Mouse (Mus musculus) lung, postnatal 0 days (tissue): ENCODE measurements around the gene Kcnk15. TPM values are rescaled to one million over a fixed set of nuclear protein-coding genes. Genes with fewer than 3 reads are reported as not detected.

Experiments used
- ATAC-seq: fragments of 200-750 bp; cut with Nextera tagmentation; 2 replicates; pipeline ENCODE4 v1.8.0; 2017; ENCODE audit warnings: moderate library complexity
- DNase-seq: peaks from one replicate; pipeline ENCODE4 v3.0.0-alpha.2; 2016; ENCODE audit warnings: low spot score
- H3K27ac ChIP-seq: fragments of 300-500 bp; sonication (generic); 2 replicates; pipeline ENCODE4 v1.5.1; 2014; ENCODE audit warnings: antibody characterized with exemption, mild to moderate bottlenecking, low read length, mixed read lengths
- H3K27me3 ChIP-seq: fragments of 300-500 bp; sonication (generic); replicated peaks from 2 replicates; pipeline ENCODE4 v1.6.1; 2014; ENCODE audit warnings: low read length, mixed read lengths; ENCODE audit not compliant: insufficient read depth
- H3K36me3 ChIP-seq: fragments of 300-500 bp; sonication (generic); 2 replicates; pipeline ENCODE4 v1.6.1; 2014; ENCODE audit warnings: low read length, mixed read lengths; ENCODE audit not compliant: insufficient read depth
- H3K4me1 ChIP-seq: fragments of 300-500 bp; sonication (generic); 2 replicates; pipeline ENCODE4 v1.6.1; 2014; ENCODE audit warnings: antibody characterized with exemption, low read depth, low read length, mixed read lengths; ENCODE audit not compliant: insufficient read depth
- H3K4me2 ChIP-seq: fragments of 300-500 bp; sonication (generic); replicated peaks from 2 replicates; pipeline ENCODE4 v1.6.1; 2014; ENCODE audit warnings: low read depth, mild to moderate bottlenecking, low read length, moderate library complexity, mixed read lengths
- H3K4me3 ChIP-seq: fragments of 300-500 bp; sonication (generic); 2 replicates; pipeline ENCODE4 v1.5.1; 2014; ENCODE audit warnings: low read depth, low read length
- H3K9ac ChIP-seq: fragments of 300-500 bp; sonication (generic); replicated peaks from 2 replicates; pipeline ENCODE4 v1.6.1; 2014; ENCODE audit warnings: low read depth, mild to moderate bottlenecking
- H3K9me3 ChIP-seq: fragments of 300-500 bp; sonication (generic); 2 replicates; pipeline ENCODE4 v1.6.1; 2016; ENCODE audit warnings: low read length, mixed read lengths
- CTCF ChIP-seq: IDR thresholded peaks from 2 replicates; pipeline ENCODE4 v1.5.1; 2016; ENCODE audit warnings: antibody characterized with exemption, mild to moderate bottlenecking
- EP300 ChIP-seq: IDR thresholded peaks from 2 replicates; pipeline ENCODE4 v1.6.1; 2016; ENCODE audit warnings: antibody characterized with exemption, mild to moderate bottlenecking, control low read depth
- WGBS: fragments of 180-500 bp; shearing (Covaris S2); extraction: QIAGEN DNeasy Blood & Tissue Kit; methylation state at CpG from one replicate; pipeline ENCODE4 v1.1.7; 2014; 5-methylcytosine and 5-hydroxymethylcytosine counted together
- polyA plus RNA-seq: library from polyadenylated mRNA; unstranded; fragments of >200 nt; fragmentation: Nextera tagmentation; extraction: Ambion mirVana; gene quantifications from 2 replicates; pipeline ENCODE4 v1.2.1, GENCODE M21; 2015

Gene Kcnk15
- polyA plus RNA-seq, 1 experiment from 2014 or later = not detected

- ATAC-seq = no peak
- no peaks in the 10 kb centered on the region for H3K9me3 ChIP-seq
- WGBS = 79% methylated on average over 7 of the region's 7 CpGs
- H3K27me3 ChIP-seq = no peaks in the 10 kb centered on the region
- H3K4me1 ChIP-seq = no peaks in the 10 kb centered on the region
- DNase-seq = no peak
- H3K9ac ChIP-seq = no peak overlapping the region
- H3K27ac ChIP-seq = no peak overlapping the region
- no peak overlapping the region for H3K4me3 ChIP-seq
- H3K36me3 ChIP-seq = no peaks in the 10 kb centered on the region
- TF ChIP-seq EP300 (no peak), CTCF (no peak)
- H3K4me2 ChIP-seq = no peak overlapping the region
Measured at GRCm38 (mm10) chr2:163897026-163897425, 43.6 kb downstream of the Kcnk15 start.

GRCm38 (mm10) chr2:163897988-163898535, 44.6 kb downstream of the Kcnk15 start:
- H3K4me3 ChIP-seq = no peak overlapping the region
- H3K9ac ChIP-seq = no peak overlapping the region
- H3K27me3 ChIP-seq = no peaks in the 10 kb centered on the region
- no peaks in the 10 kb centered on the region for H3K36me3 ChIP-seq
- 72% methylated on average over 7 of the region's 7 CpGs for whole genome bisulfite sequencing
- no peak overlapping the region for H3K4me2 ChIP-seq
- TF ChIP-seq CTCF = no peak
- no peak for TF ChIP-seq EP300
- no peaks in the 10 kb centered on the region for H3K9me3 ChIP-seq
- no peaks in the 10 kb centered on the region for H3K4me1 ChIP-seq
- DNase-seq (no peak), ATAC-seq (no peak)
- no peak overlapping the region for H3K27ac ChIP-seq

DNA sequence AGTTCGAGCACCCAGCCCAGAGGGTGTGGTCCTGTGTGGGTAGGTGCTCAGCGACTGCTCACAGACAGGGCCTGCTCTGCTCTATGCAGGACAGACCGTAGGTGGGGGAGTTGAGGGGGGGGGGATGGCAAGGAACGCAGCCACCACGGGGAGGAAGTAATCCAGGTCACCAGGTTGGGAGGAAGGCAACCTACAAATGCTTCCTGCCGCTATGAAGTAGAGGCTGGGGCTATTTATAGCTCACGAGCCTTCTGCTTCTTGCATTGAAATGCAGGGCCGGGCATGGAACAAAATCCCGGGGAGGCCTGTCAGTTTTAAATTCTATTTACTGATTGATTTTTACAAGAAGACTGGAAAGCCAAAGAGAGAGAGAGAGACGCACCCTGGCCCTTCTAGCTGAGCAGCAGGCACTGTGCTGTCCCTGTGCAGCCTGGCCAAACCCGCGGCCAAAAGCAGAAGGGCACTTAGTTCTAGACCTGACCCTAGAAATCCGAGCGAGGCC, 46.5 kb downstream of the Kcnk15 start:
- DNase-seq = no peak
- no peak for TF ChIP-seq EP300
- TF ChIP-seq CTCF = no peak
- H3K9me3 ChIP-seq = no peaks in the 10 kb centered on the region
- H3K4me3 ChIP-seq = no peak overlapping the region
- WGBS = 40% methylated on average over 14 of the region's 14 CpGs
- H3K27ac ChIP-seq = no peak overlapping the region
- H3K36me3 ChIP-seq = no peaks in the 10 kb centered on the region
- no peak overlapping the region for H3K4me2 ChIP-seq
- no peaks in the 10 kb centered on the region for H3K4me1 ChIP-seq
- no peak for ATAC-seq
- H3K27me3 ChIP-seq = no peaks in the 10 kb centered on the region
- H3K9ac ChIP-seq = no peak overlapping the region

- TF ChIP-seq CTCF = no peak
- TF ChIP-seq EP300 = no peak
- no peak overlapping the region for H3K27ac ChIP-seq
- no peaks in the 10 kb centered on the region for H3K9me3 ChIP-seq
- ATAC-seq = no peak
- H3K4me2 ChIP-seq = no peak overlapping the region
- DNase-seq = no peak
- H3K9ac ChIP-seq = no peak overlapping the region
- H3K4me3 ChIP-seq = no peak overlapping the region
- H3K4me1 ChIP-seq = no peaks in the 10 kb centered on the region
- no peaks in the 10 kb centered on the region for H3K27me3 ChIP-seq
- 65% methylated on average over 7 of the region's 7 CpGs for WGBS
- no peaks in the 10 kb centered on the region for H3K36me3 ChIP-seq
Measured at GRCm38 (mm10) chr2:163901043-163901442, 47.6 kb downstream of the Kcnk15 start.

- TF ChIP-seq CTCF = no peak
- TF ChIP-seq EP300 = no peak
- no peak overlapping the region for H3K9ac ChIP-seq
- no peak for DNase-seq
- H3K4me1 ChIP-seq = no peaks in the 10 kb centered on the region
- no peak for ATAC-seq
- no peaks in the 10 kb centered on the region for H3K9me3 ChIP-seq
- 61% methylated on average over 4 of the region's 4 CpGs for WGBS
- no peaks in the 10 kb centered on the region for H3K27me3 ChIP-seq
- no peak overlapping the region for H3K4me3 ChIP-seq
- no peak overlapping the region for H3K27ac ChIP-seq
- no peaks in the 10 kb centered on the region for H3K36me3 ChIP-seq
- H3K4me2 ChIP-seq = no peak overlapping the region
Measured at GRCm38 (mm10) chr2:163902448-163902847, 49.0 kb downstream of the Kcnk15 start.

DNA sequence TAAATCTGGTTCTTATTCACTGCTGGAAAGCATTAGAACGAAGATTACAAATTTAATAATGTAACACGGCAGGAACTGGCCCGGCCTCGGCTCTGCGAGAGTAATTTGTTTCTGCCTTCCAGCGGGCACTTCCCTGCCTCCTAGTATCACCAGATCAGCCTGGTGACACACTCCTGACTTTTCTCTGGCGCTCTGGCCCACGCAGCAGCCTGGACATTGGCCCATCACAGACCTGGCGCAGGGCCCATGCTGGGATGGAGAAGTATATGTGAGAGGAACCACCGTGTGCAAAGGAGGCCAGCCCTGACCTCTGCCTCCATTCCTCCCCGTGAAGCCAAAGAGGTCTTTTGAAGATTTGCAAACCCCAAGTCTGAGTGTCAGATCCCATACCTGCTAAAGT, 50.0 kb downstream of the Kcnk15 start:
- Histone ChIP-seq H3K4me3 (no peak overlapping the region), H3K9me3 (no peaks in the 10 kb centered on the region), H3K4me2 (no peak overlapping the region), H3K4me1 (no peaks in the 10 kb centered on the region), H3K27me3 (no peaks in the 10 kb centered on the region), H3K9ac (no peak overlapping the region), H3K27ac (no peak overlapping the region), H3K36me3 (no peaks in the 10 kb centered on the region)
- WGBS = 50% methylated on average over 11 of the region's 11 CpGs
- ATAC-seq = no peak
- TF ChIP-seq CTCF = no peak
- TF ChIP-seq EP300 = no peak
- no peak for DNase-seq

DNA sequence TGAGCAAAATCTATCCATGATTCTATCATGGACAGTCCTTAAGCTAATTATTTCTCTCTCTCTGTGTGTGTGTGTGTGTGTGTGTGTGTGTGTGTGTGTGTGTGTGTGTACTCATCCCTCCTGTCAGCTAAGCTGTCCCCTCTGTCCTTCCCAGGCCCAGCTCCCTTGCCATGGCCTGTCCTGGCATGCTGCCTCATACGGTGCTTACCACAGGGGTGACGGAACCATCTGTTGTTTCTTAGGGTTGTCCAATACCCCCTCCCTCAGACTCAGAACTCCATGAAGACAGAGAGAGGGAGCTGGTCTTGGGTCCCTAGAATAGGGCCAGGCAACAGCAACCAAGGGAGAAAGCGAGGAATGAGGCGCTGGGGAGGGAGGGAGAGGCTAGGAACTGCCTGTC, 50.9 kb downstream of the Kcnk15 start:
- H3K27ac ChIP-seq = no peak overlapping the region
- ATAC-seq (no peak), DNase-seq (no peak)
- no peak for TF ChIP-seq EP300
- TF ChIP-seq CTCF = no peak
- no peaks in the 10 kb centered on the region for H3K4me1 ChIP-seq
- no peak overlapping the region for H3K4me2 ChIP-seq
- no peak overlapping the region for H3K9ac ChIP-seq
- no peaks in the 10 kb centered on the region for H3K9me3 ChIP-seq
- H3K27me3 ChIP-seq = no peaks in the 10 kb centered on the region
- no peak overlapping the region for H3K4me3 ChIP-seq
- 65% methylated on average over 4 of the region's 4 CpGs for WGBS
- H3K36me3 ChIP-seq = no peaks in the 10 kb centered on the region
